Mouse (Mus musculus): ENCODE data around the gene Ccn2. TPM values are rescaled to one million over a fixed set of nuclear protein-coding genes. Genes with fewer than 3 reads are reported as not detected.
A peak's percentile ranks its signal among the peaks of the same experiment; 100 is the strongest.

Ccn2 gene
- total and polyA plus RNA-seq, 3 experiments, result 62.8 to 141 (median 108) TPM

DNA sequence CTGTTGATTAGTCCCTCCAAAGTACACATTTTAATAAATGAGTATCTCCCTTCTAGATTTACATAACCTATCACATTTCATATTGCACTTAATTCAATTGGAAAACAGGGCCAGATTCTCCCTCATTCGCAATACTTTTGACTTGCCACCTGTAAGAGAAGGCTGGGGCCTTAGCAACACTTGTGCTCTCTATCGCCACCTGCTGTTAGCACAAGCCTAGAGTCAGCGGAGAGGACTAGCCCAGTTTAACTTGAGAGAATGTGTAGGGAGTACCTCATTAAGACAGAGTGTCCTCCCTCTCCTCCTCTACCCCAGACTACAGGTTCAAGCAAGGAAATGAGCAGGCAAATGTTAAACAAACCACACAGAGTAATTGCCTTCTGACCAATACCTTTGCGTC lies 4.1 kb upstream of the Ccn2 start:
- WGBS, result 28% methylated on average over 4 of the region's 4 CpGs
- H3K4me1 ChIP-seq (ENCODE audit: control insufficient read depth, insufficient read depth, low read length), result peaks cover 6% of the 10 kb centered on the region
- H3K36me3 ChIP-seq (ENCODE audit: control insufficient read depth, insufficient read depth, low read length), result peaks cover 8% of the 10 kb centered on the region
- H3K9ac ChIP-seq (ENCODE audit: low read depth, low read length), result no peak overlapping the region
- peak overlapping the region; percentile 20 for H3K27ac ChIP-seq
- TF ChIP-seq CTCF (IDR thresholded peaks at IDR 0.05) (0 out of 2 replicates have a peak, but pooled peaks have one; percentile 99), POLR2A (IDR thresholded peaks at IDR 0.05; ENCODE audit: insufficient read depth, low read depth, low read length) (no peak), EP300 (IDR thresholded peaks at IDR 0.05; ENCODE audit: insufficient read depth, low read depth, low read length) (peak; percentile 58; the same call in 1 of the 2 replicates)
- no peaks in the 10 kb centered on the region for H3K79me2 ChIP-seq (replicated peaks; ENCODE audit: control insufficient read depth, insufficient read depth, low read length)
- peak; percentile 76 to 83 for DNase-seq
- H3K4me3 ChIP-seq, result no peak overlapping the region
- no peaks in the 10 kb centered on the region for H3K27me3 ChIP-seq (ENCODE audit: control insufficient read depth, insufficient read depth, low read length)
- intact Hi-C loops (cut with DNase I), result loop anchor here (2.0 to 5.0 kb wide), 2 partner anchors 109 to 208 kb away; no protein-coding TSS in a partner anchor

DNA sequence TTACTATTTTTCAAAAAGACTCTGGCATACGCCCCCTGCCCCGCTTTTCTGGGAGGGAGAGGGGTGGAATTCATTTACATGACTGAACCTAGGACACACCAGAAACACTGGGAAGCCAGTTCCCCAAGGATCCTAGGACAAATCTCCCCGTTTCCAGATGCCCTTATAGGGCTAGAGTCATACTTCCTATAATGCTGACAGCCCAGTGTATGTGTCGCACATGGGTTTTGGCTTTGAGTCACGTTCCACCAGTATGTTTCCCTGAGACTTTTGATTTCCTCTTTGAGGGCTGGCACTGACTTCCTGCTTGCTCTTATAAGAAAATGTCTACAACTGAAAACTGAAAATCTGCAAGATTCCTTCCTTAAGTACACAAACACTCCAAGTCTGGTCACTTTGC lies 3.5 kb upstream of the Ccn2 start:
- WGBS, result 43% methylated on average over 5 of the region's 5 CpGs
- H3K9ac ChIP-seq (ENCODE audit: low read depth, low read length), result no peak overlapping the region
- H3K79me2 ChIP-seq (replicated peaks; ENCODE audit: control insufficient read depth, insufficient read depth, low read length), result no peaks in the 10 kb centered on the region
- DNase-seq, result no peak
- H3K4me1 ChIP-seq (ENCODE audit: control insufficient read depth, insufficient read depth, low read length), result peaks cover 11% of the 10 kb centered on the region
- H3K27ac ChIP-seq, result peak overlapping the region; percentile 20
- TF ChIP-seq POLR2A (IDR thresholded peaks at IDR 0.05; ENCODE audit: insufficient read depth, low read depth, low read length) (no peak), EP300 (IDR thresholded peaks at IDR 0.05; ENCODE audit: insufficient read depth, low read depth, low read length) (no peak), CTCF (IDR thresholded peaks at IDR 0.05) (no peak)
- peaks cover 8% of the 10 kb centered on the region for H3K36me3 ChIP-seq (ENCODE audit: control insufficient read depth, insufficient read depth, low read length)
- no peak overlapping the region for H3K4me3 ChIP-seq
- intact Hi-C loops (cut with DNase I), result loop anchor here (2.0 to 5.0 kb wide), 3 partner anchors 109 to 209 kb away; no protein-coding TSS in a partner anchor
- H3K27me3 ChIP-seq (ENCODE audit: control insufficient read depth, insufficient read depth, low read length), result no peaks in the 10 kb centered on the region

DNA sequence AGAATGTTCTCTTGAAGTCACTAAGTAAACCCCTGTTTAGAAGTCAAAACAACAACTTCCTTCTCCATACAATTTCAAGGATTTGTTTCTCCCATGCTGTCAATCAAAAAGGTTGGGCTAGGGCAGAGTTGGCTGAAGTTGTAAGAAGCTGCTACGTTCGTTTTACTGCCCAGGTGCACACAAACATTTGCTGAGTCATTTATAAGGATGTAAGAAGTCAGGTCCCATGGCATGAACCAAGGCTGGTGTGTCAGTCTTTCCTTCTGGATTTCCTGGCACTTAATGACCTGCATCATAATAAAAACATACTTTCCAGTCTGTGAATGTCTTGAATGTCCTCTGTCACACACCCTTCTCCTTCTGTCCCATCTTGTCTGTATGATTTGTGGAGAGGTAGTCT lies 2.9 kb upstream of the Ccn2 start:
- H3K4me3 ChIP-seq, result no peak overlapping the region
- no peak overlapping the region for H3K9ac ChIP-seq (ENCODE audit: low read depth, low read length)
- no peak overlapping the region for H3K27ac ChIP-seq
- H3K27me3 ChIP-seq (ENCODE audit: control insufficient read depth, insufficient read depth, low read length), result no peaks in the 10 kb centered on the region
- DNase-seq, result no peak
- H3K36me3 ChIP-seq (ENCODE audit: control insufficient read depth, insufficient read depth, low read length), result peaks cover 11% of the 10 kb centered on the region
- no peaks in the 10 kb centered on the region for H3K79me2 ChIP-seq (replicated peaks; ENCODE audit: control insufficient read depth, insufficient read depth, low read length)
- intact Hi-C loops (cut with DNase I), result loop anchor here (2.0 to 5.0 kb wide), 2 partner anchors 110 to 182 kb away; no protein-coding TSS in a partner anchor
- WGBS, result 47% methylated on average over 2 of the region's 2 CpGs
- peaks cover 12% of the 10 kb centered on the region for H3K4me1 ChIP-seq (ENCODE audit: control insufficient read depth, insufficient read depth, low read length)
- TF ChIP-seq POLR2A (IDR thresholded peaks at IDR 0.05; ENCODE audit: insufficient read depth, low read depth, low read length), result no peak
- no peak for TF ChIP-seq EP300 (IDR thresholded peaks at IDR 0.05; ENCODE audit: insufficient read depth, low read depth, low read length)
- no peak for TF ChIP-seq CTCF (IDR thresholded peaks at IDR 0.05)

DNA sequence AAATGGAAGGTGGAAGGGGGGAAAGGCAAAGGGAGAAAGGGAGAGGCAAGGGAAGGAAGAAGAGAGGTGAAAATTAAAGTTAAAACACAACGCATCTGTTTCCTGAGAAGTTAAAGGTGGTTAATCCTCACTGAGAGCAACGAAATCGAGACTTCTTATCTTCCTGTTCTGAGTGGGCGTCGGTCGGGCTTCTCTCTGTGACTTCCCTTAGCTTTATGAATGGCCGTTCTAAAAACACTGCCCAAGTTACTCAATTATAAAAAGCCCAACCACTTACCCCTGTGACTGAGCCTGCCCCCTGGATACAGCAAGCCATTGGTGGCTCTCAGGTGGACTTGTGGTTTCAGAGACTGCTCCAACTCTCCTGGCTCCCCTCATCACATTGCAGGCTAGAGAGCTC lies 2.3 kb upstream of the Ccn2 start:
- Histone ChIP-seq H3K4me1 (ENCODE audit: control insufficient read depth, insufficient read depth, low read length) (peaks cover 12% of the 10 kb centered on the region), H3K27ac (peak overlapping the region; percentile 56), H3K9ac (ENCODE audit: low read depth, low read length) (no peak overlapping the region), H3K36me3 (ENCODE audit: control insufficient read depth, insufficient read depth, low read length) (peaks cover 17% of the 10 kb centered on the region), H3K79me2 (replicated peaks; ENCODE audit: control insufficient read depth, insufficient read depth, low read length) (no peaks in the 10 kb centered on the region), H3K27me3 (ENCODE audit: control insufficient read depth, insufficient read depth, low read length) (no peaks in the 10 kb centered on the region), H3K4me3 (no peak overlapping the region)
- no peak for DNase-seq
- intact Hi-C loops (cut with DNase I), result loop anchor here (2.0 to 5.0 kb wide), 2 partner anchors 111 to 182 kb away; no protein-coding TSS in a partner anchor
- TF ChIP-seq EP300 (IDR thresholded peaks at IDR 0.05; ENCODE audit: insufficient read depth, low read depth, low read length) (no peak), POLR2A (IDR thresholded peaks at IDR 0.05; ENCODE audit: insufficient read depth, low read depth, low read length) (no peak), CTCF (IDR thresholded peaks at IDR 0.05) (no peak)
- 10% methylated on average over 7 of the region's 7 CpGs for WGBS

DNA sequence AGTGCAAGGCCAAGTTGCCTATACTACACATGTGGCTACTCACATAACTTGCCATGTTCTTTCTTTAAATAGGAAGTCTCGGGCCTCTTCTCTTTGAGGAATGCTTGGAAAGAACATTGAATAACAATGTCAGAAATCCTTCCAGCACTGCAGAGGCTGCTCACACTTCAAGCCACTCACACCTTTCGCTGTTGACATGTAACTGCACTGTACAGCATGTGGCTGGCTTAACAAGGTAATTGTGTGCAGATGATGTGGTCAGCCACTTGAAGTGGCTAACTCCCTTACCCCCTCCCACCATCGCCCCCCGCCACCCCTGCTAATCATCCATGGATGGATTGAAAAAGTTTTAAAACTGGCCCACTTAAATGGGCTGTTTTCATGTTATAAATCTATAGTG lies 1.7 kb upstream of the Ccn2 start:
- DNase-seq, result peak; percentile 45 to 65
- Histone ChIP-seq H3K27ac (peak overlapping the region; percentile 56), H3K4me3 (no peak overlapping the region), H3K27me3 (ENCODE audit: control insufficient read depth, insufficient read depth, low read length) (no peaks in the 10 kb centered on the region), H3K79me2 (replicated peaks; ENCODE audit: control insufficient read depth, insufficient read depth, low read length) (no peaks in the 10 kb centered on the region), H3K9ac (ENCODE audit: low read depth, low read length) (no peak overlapping the region), H3K4me1 (ENCODE audit: control insufficient read depth, insufficient read depth, low read length) (peaks cover 12% of the 10 kb centered on the region), H3K36me3 (ENCODE audit: control insufficient read depth, insufficient read depth, low read length) (peaks cover 20% of the 10 kb centered on the region)
- WGBS, result 63% methylated on average over 4 of the region's 4 CpGs
- intact Hi-C loops (cut with DNase I), result loop anchor here (2.0 to 5.0 kb wide), 2 partner anchors 111 to 183 kb away; no protein-coding TSS in a partner anchor
- TF ChIP-seq CTCF (IDR thresholded peaks at IDR 0.05) (no peak), POLR2A (IDR thresholded peaks at IDR 0.05; ENCODE audit: insufficient read depth, low read depth, low read length) (no peak), EP300 (IDR thresholded peaks at IDR 0.05; ENCODE audit: insufficient read depth, low read depth, low read length) (peak; percentile 92)

DNA sequence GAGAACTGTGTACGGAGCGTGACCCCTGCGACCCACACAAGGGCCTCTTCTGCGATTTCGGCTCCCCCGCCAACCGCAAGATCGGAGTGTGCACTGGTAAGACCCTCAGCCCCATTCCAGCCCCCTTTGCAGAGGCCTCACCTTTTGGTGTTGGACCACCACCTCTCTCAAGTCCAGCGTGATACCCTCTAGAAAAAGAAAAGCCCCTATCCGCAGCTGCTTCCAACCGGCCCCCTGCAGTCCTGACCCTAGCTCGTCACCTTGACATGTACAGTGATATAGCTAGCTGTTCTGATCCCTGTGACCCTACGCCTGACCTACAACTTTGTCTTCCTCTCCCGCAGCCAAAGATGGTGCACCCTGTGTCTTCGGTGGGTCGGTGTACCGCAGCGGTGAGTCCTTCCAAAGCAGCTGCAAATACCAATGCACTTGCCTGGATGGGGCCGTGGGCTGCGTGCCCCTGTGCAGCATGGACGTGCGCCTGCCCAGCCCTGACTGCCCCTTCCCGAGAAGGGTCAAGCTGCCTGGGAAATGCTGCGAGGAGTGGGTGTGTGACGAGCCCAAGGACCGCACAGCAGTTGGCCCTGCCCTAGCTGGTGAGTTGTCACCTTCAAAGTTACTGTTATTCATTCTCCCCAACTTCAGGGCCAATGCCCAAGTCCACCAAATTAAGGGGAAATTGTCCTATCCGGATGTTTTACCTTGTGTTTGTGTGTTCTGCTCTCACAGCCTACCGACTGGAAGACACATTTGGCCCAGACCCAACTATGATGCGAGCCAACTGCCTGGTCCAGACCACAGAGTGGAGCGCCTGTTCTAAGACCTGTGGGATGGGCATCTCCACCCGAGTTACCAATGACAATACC lies 994 bp downstream of the Ccn2 start:
- no peaks in the 10 kb centered on the region for H3K27me3 ChIP-seq (ENCODE audit: control insufficient read depth, insufficient read depth, low read length)
- intact Hi-C loops (cut with DNase I), result no loop called here
- WGBS, result 12% methylated on average over 31 of the region's 31 CpGs
- no peak for TF ChIP-seq CTCF (IDR thresholded peaks at IDR 0.05)
- no peak for TF ChIP-seq EP300 (IDR thresholded peaks at IDR 0.05; ENCODE audit: insufficient read depth, low read depth, low read length)
- H3K4me3 ChIP-seq, result peak overlapping the region; percentile 63
- H3K27ac ChIP-seq, result peak overlapping the region; percentile 95
- H3K36me3 ChIP-seq (ENCODE audit: control insufficient read depth, insufficient read depth, low read length), result peaks cover 19% of the 10 kb centered on the region
- H3K4me1 ChIP-seq (ENCODE audit: control insufficient read depth, insufficient read depth, low read length), result peaks cover 12% of the 10 kb centered on the region
- H3K79me2 ChIP-seq (replicated peaks; ENCODE audit: control insufficient read depth, insufficient read depth, low read length), result no peaks in the 10 kb centered on the region
- peak; percentile 67 to 71 for DNase-seq
- peak overlapping the region; percentile 85 for H3K9ac ChIP-seq (ENCODE audit: low read depth, low read length)
